Mouse (Mus musculus): ENCODE measurements around the gene Ugt1a10.
"Not testable (repeated sequence)": the region's sequence is repeated elsewhere in the genome, so short reads cannot be mapped to it uniquely, and the experiment has no call there.

Gene Ugt1a10

DNA sequence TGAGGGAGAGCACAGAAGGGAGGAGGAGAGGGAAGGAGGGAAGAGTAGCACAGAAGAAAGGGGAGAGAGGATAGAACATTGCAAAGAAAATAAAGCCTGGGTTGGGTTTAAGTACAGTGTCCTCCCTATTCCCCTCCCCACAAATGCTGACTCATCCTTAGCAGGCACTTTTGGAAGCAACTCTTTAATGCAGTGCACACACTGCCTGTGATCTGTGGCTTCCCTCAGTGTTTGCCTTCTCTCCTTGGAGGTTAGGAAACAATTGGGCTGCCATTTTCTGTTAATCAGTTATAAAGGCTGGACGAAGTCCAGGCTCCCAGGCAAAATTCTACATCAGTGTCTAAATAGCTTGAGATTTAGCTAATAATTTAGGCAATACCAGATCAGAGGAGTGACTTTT, 85.3 kb downstream of the Ugt1a10 start:
- DNase-seq (ENCODE audit: low spot score) = not testable (repeated sequence)

DNA sequence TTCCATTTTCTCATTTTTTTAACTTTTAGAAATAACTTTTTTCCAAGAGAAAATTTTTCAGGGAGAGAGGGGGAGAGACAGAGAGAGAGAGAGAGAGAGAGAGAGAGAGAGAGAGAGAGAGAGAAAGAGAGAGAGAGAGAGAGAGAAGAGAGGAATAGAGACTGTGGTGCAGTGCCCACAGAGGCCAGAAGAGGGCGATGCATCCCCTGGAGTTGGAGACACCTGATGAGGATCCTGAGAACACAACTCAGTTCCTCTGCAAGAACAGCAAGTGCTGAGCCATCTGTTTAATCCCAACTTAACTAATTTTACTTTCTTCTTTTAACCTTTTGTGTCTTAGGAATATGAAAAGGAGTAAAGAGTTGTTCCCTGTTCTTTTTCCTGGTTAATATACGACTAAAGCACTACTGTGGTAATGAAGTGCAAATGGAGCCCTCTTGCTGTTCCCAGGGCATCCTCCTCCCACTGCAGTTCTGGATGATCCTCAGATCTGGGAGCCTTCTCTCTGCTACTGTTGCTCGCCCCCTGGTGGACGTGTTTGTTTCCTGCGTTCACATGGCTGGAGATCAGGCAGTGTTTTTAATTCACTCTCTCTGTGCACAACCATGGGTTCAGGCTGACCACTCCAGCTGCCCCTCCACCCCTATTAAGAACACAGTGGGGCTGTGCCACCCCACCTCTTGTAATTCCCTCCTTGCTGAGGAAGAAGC, 88.9 kb downstream of the Ugt1a10 start:
- DNase-seq (ENCODE audit: low spot score) = not testable (repeated sequence)

DNA sequence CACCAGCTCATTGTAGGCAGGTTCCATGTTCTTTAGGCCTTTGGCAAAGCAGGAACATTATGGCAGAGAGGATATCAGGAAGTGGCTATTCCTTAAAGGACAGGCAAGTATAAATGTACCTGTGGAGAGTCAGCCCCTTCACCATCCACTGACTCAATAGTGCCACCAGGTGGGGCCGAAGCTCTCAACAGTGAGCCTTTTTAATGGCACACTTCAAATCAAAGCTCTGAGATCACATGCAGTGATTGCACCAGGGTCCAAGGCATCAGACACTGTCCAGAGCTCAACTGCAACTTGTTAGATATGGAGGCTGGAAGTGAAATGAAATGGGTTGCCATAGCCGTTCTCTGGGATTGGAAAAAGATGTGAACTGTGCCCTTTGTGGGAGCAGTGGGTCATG, 90.1 kb downstream of the Ugt1a10 start:
- DNase-seq (ENCODE audit: low spot score) = not testable (repeated sequence)

DNA sequence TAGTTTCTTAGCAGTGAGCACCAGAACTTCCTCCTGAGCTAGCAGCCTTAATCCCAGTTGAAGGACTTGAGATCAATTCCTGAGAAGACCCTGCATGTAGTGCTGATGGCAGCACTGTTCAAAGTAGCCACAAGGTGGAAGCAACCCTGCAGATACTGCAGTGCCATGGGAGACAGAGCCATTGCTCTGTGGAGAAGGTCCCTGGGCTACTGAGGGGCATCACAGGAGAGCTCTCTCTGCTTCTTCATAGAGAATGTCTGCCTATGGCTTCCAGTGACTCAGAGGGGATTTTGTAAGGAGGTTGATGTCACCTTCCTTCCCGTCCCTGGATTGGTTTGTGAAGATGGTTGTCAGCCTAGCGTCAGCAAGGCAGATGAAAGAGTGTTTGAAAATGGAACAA, 94.9 kb downstream of the Ugt1a10 start:
- not testable (repeated sequence) for DNase-seq (ENCODE audit: low spot score)

DNA sequence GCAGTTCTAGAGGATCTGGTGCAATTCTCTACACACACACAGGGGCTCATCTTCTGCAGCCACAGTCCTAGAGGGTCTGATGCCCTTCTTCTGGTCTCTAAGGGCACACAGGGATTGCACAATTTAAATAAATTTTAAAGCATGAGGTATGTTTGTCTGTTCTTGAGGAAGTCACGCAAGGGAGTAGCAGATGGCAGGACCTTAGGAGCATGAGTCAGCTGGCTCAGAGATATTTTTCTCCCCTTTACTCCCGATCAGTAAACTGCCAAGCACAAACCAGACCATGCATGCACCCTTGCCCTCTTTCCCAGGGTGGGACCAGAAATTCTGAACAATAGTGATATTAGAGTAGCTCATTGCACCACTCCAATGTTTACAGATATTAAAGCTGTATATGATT, 103.2 kb downstream of the Ugt1a10 start:
- no peak for DNase-seq (ENCODE audit: low spot score)

DNA sequence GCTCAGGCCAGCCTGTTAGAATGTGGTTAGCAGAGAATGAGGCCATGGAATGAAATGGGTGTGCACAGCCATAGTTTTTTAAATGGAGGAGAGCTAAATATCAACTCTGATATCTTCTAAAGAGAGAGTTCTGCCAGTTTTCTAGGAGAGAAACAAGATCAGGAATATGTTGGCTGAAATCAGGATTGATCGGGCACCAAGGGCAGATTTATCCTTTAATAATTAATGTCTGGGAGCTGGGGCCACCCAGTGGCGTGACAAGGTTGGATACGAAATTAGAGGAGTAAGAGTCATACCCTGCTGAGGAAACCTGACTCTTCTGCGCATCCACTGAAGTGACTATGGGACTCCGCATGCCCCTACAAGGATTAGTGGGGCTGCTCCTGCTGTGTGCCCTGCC, 110.5 kb downstream of the Ugt1a10 start, which contains the start of gene Ugt1a5:
Ugt1a5 (plus strand) TSS at position 302 of the 400 bp plus-strand sequence.
- no peak for DNase-seq (ENCODE audit: low spot score)

DNA sequence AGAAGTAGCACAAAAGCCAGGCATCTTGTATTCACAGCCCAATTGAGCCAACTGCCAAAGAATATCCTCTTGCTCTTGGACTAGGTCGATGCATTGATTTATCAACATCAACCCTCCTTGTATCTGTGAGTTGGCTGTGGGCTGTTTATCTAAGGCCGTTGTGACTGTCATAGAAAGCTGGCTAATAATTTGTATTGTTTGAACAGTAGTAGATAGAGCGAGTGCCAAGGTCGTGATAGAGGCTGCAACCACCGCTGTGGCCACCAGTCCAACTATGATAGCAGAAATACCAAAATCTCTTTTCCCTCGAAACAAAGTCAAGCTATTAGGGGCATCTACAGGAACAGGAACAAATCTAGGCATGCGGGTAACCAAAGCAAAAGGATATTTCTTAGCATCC, 117.0 kb downstream of the Ugt1a10 start:
- not testable (repeated sequence) for DNase-seq (ENCODE audit: low spot score)

DNA sequence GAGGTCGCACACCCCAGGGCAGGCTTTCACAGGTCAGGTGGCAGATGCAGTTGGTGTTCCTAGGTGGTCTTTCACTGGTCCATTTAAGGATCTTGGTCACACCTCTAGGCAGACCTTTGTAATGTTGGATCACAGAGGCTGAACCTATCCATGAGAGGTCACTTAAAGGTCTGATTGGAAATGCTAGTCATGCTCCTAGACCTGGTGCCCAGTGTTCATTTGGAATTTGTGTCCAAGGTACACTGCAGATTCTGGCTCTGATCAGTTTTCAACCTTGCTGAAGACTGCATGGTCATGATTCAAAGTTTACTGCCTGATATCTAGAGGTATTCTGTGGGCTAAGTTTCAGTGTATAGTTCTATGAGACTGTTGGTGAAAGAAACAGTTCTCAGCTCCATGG, 124.5 kb downstream of the Ugt1a10 start:
- no peak for DNase-seq (ENCODE audit: low spot score)

DNA sequence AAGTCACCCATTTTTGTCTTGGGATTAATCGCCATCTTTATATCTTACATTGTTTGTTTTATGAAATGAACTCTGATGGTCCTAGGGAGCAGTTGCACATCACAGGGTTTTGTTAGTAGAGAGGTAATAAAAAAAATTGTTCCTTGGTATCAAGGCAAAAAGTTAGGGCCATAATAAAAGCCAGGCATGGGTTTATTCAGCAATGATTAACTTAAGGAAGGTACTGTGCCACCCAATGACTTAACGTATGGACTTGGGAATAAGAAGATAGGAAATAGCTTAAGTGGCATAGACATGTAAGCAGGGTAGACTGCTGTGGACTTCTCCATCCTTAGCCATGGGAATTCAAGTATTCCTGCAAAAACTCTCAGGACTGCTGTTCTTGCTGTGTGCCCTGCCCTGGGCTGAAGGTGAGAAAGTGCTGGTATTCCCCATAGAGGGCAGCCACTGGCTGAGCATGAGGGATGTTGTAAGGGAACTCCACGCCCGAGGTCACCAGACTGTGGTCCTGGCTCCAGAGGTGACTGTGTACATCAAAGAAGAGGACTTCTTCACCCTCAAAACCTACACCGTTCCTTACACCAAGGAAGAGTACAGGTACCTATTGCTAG, 131.2 kb downstream of the Ugt1a10 start:
- DNase-seq (ENCODE audit: low spot score) = no peak

DNA sequence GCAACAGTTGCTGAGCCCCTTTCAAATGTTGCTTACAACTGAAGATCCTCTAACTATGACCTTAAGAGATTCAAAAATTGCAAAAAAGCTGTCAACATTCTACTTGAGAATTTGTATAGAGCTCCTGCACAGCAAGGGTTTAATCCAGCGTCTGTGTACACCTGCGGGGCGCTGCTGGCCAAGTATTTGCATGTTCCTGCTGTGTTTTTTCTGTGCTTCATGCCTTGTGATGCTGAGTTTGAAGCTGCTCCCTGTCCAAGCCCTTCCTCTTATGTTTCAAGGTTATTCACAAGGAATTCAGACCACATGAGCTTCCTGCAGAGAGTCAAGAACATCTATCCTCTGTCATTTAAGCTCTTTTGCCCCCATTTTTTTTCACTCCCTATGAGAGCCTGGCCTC, 136.9 kb downstream of the Ugt1a10 start:
- DNase-seq (ENCODE audit: low spot score) = no peak

DNA sequence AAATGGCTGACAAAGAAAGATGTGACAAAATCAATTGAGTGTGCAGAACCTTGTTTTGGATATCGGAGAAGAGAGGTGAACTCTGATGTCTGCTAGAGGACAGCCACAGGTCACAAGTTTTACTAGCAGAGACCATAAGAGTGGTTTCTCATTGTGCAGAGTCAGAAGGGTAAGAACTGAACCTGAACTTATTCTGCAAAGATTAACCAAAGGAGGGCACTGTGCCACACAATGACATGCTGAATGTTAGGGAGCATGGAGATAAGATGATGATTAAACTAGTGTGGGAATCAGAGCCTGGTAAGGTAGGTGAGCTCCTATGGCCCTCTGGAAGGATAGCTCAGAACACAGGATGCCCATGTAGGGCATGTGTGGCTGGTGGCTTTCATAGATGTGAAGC, 140.5 kb downstream of the Ugt1a10 start:
- DNase-seq (ENCODE audit: low spot score) = no peak

DNA sequence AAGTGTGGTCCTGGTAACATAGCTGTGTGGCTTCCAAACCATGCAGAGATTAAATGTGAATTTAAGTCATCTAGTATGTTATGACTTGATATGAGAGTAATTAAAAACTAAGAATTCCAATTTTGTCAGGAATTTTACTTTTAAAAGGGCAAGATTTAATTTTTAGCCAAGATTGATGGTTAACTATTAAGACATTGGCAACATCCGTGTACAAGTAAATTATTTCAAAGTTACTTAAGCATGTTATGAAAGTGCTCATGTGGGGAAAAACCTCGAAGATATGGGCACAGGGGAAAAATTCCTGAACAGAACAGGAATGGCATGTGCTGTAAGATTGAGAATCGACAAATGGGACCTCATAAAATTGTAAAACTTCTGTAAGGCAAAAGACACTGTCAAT, 142.3 kb downstream of the Ugt1a10 start:
- DNase-seq (ENCODE audit: low spot score) = no peak

DNA sequence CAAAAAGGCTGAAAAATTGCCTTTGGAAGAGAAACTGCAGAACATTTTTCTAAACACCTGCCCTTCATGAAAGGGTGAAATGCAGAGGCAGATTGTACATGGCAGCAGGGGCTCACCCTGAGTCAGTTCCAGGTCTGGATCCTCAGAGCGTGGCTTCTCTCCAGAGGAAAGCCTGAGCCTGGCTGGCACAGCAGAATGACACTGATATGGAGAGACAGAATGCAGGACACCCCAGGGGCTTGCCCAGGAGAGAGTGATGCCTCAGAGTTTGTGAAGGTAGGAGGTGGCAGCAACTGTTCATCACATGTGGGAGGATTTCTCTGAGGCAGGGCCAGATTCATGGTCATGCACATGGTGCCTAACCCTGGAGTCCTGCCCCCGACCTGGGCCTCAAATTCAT, 144.8 kb downstream of the Ugt1a10 start:
- DNase-seq (ENCODE audit: low spot score) = no peak

DNA sequence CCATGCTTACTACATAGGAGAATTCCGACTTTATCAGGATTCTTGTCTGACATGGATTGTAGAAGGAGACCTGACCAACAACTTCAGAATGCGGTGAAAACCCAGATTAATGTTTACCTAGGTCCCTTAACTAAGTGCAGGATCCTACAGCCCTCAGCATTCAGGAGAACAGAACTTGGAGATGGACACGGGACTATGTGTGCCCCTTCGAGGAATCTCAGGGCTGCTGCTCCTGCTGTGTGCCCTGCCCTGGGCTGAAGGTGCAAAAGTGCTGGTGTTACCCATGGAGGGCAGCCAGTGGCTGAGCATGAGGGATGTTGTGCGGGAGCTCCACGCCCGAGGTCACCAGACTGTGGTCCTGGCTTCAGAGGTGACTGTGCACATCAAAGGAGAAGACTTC, 145.3 kb downstream of the Ugt1a10 start, which contains the start of gene Ugt1a2:
Ugt1a2 (plus strand) TSS at position 146 of the 400 bp plus-strand sequence.
- no peak for DNase-seq (ENCODE audit: low spot score)

DNA sequence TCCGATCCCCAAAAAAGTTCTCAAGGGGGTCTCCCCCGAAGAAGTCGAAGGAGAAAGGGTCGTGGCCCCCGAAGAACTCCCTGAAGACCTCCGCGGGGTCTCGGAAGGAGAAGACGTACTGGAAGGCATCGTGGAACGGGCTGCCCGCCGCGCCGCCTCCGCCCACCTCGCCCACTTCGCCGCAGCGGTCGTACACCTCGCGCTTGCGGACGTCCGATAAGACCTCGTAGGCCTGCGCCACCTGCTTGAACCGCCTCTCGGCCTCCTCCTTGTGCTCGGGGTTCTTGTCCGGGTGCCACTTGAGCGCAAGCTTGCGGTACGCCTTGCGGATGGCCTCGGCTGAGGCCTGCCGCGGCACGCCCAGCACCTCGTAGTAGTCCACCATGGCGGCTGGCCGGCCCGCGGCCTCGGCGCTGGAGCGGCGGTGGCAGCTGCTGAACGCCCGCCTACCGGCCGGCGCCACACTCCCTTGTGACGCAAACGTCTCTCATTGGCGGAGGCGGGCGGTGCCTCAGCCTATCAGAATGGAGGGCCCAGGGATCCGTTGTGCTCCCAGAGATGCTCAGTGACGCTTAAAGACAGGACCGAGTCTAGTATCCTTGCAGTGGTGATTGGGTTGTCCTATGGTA, 150.2 kb downstream of the Ugt1a10 start, which contains the start of gene Dnajb3:
Dnajb3 (minus strand) TSS at position 489 of the 629 bp plus-strand sequence.
- DNase-seq (ENCODE audit: low spot score) = no peak

DNA sequence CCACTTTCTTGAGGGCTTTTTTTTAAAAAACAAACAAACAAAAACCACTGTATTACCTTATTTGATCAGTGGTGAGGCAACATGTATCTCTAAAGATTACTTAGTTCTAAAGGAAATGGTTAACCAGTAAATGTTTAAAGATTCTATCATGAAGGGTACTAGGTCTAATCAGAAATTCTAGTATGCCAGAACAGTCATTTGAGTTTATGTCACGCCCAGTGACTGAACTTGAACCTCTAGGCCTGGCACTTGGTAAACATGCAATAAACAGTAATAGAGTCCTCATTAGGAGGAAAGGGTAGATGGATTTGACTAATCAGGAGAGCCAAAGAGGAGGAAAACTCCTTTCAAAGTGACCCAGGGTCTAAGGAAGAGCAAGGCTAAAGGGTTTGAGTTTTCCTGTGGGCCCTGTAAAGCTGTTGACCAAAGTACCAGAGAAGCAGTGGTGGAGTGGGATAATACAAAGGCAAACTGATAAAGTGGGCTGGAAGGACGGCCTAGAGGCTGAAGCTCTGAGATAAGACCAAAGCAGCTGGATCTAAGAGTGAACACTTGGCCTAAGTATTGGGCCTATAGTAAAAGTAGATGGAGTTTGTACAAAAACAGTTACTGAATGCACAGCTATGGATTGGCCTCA, 151.8 kb downstream of the Ugt1a10 start:
- DNase-seq (ENCODE audit: low spot score) = no peak

DNA sequence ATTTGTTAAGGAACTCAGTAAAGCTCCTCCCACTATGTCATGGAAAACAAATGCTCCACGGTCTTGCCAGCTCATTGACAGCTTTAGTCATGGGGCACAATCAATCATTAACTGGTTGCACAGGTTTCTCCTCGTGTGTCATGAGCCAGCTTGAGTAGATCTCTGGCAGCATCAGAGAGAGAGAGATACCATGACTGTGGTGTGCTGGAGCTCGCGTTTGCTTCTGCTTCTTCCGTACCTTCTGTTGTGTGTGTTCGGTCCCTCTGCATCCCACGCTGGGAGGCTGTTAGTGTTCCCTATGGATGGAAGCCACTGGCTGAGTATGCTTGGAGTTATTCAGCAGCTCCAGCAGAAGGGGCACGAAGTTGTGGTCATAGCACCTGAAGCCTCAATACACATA, 156.6 kb downstream of the Ugt1a10 start, which contains the start of gene Ugt1a1:
Ugt1a1 (plus strand) TSS at position 148 of the 400 bp plus-strand sequence.
- DNase-seq (ENCODE audit: low spot score) = no peak

DNA sequence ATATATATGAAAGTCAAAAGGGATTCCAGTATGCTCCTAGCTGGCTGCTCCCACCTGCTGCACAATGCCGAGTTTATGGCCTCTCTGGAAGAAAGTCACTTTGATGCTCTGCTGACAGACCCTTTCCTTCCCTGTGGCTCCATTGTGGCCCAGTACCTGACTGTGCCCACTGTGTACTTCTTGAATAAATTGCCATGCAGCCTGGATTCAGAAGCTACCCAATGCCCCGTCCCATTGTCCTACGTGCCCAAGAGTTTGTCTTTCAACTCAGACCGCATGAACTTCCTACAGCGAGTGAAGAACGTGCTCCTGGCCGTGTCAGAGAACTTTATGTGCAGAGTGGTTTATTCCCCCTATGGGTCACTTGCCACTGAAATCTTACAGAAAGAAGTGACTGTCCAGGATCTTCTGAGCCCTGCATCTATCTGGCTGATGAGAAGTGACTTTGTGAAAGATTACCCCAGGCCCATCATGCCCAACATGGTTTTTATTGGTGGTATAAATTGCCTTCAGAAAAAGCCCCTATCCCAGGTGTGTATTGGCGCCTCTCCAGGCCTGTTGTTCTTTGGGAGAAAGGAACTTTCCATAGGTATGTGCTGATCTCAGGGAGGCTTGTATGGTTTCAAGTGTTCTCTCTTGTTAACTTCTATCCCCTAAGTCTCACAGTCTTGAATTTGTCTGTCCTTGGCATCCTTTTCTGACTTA, 157.3 kb downstream of the Ugt1a10 start:
- no peak for DNase-seq (ENCODE audit: low spot score)

DNA sequence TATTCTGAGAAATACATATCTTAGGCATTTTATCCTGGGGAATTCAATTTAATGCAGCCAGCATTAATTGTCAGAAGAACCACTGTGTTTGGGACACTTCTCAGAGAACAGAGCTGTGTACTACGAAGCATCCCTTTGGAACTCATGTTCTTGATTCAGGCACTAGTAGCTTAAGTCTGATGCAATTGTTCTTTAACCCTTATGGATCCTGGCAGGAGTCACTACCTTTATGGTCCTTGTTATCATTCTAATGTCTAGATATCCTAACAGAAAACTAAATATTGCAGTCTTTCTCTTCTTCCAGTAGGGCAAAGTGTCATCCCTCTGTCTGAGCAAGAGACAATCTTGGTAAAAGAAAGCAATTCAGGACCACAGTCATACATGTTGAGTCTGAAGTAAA, 157.9 kb downstream of the Ugt1a10 start:
- DNase-seq (ENCODE audit: low spot score) = no peak

DNA sequence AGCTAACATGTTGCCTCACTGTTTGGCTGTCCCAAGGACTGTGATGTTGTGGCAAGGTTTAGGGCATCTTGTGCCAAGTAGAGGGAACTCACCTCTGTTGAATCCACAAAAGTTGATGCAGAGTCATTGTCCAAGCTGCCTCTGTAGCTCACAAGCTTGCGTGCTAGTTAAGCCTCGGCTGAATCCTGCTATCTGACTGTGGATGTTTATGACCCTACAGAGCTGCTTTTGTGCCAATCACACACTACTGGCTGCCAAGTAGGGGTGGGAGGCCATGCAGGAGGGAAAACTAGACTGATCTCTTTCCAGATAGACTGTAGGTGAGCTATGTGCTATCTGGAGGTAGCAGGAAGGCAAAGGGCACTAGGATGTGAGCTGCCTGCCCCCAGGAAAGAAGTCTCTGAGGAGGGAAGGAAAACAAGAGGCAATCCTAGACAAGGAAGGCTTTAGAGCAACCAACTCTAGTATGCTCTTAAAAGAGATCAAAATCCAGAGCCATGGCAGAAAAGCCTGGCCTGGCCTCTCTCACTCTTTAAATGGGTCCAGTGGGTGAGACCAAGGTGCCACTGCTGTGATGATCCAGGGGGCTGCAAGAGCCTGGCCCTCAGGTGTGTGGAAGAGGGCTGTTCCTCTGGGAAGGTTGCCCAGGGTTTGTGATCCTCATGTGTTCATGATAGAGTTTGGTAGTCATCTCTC, 158.7 kb downstream of the Ugt1a10 start:
- DNase-seq (ENCODE audit: low spot score) = no peak

DNA sequence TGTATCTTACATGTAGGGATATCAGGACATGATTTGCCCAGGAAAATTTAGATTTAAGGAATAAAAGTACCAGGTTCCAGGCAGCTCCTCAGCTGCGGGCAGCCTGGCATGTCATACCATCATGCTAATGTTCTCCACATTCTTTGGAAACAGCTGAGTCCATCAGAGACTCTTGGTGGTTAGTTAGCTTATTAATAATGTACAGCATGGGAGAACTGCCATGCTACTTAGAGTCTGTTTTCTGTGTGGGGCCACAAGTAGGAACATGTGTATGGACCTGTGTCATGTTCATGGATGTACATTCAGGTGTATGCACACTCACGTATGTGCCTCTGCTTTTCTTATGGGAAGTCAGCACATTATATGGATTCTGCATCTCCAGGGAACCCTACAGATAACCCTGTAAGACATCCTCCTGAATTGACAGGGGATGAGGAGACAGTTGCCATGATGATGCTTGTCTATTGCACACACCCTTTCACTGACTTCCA, 159.3 kb downstream of the Ugt1a10 start:
- DNase-seq (ENCODE audit: low spot score) = no peak

Data from urinary bladder, postnatal 10 days (tissue).